Mouse (Mus musculus): ENCODE results near the gene Tmem233. TPM values are rescaled to one million over a fixed set of nuclear protein-coding genes. Genes with fewer than 3 reads are reported as not detected.

The Tmem233 gene
- polyA plus RNA-seq, 1 experiment from 2014 or later, result not detected

DNA sequence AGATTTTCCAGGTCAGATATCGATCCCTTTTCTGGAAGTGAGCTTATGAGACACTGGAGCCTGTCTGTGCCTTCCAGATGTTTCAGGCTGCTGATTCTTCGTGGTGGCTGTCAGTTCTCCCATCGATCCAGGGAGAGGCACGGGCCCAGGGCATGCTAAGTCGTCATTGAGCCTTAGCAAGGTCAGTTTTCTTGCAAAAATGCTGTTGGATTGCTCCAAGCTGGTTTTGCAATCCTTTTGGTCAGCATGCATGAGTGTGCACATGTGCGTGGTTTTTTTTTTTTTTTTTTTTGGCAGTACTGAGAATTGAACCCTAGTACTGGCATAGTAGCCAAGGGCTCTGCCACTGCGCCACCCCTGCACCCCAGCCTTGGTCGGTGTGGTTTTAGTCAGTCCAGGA lies 79.9 kb downstream of the Tmem233 start:
- 86% methylated on average over 8 of the region's 8 CpGs for WGBS
- H3K4me3 ChIP-seq (replicated peaks; ENCODE audit: low read length), result no peak overlapping the region

DNA sequence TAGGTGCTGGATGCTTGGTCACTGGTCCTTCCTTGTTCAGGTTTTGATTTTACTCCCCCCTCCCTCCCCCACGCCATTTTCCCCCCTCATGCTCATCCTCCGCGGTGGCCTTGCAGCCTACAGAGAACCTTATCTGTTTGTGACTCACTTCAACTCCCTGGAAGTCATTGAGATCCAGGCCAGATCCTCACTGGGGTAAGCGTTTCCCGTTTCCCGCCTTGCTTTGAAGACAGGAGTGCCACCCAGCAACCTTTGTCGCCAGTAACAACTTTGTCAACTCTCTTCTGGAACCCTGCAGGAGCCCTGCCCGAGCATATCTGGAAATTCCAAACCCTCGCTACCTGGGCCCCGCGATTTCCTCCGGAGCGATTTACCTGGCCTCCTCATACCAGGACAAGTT lies 85.7 kb downstream of the Tmem233 start:
- Histone ChIP-seq H3K27me3 (ENCODE audit: control insufficient read depth, insufficient read depth, low read length) (no peaks in the 10 kb centered on the region), H3K9ac (no peak overlapping the region), H3K4me2 (replicated peaks) (no peak overlapping the region), H3K9me3 (ENCODE audit: control insufficient read depth, low read length) (no peaks in the 10 kb centered on the region), H3K27ac (no peak overlapping the region), H3K36me3 (replicated peaks; ENCODE audit: control insufficient read depth, insufficient read depth) (no peaks in the 10 kb centered on the region), H3K4me3 (replicated peaks; ENCODE audit: low read length) (no peak overlapping the region), H3K4me1 (replicated peaks; ENCODE audit: control insufficient read depth, insufficient read depth, low read length) (no peaks in the 10 kb centered on the region)
- WGBS, result 81% methylated on average over 13 of the region's 13 CpGs
- ATAC-seq (ENCODE audit: low FRiP score) (no peak), DNase-seq (ENCODE audit: low spot score) (no peak)

More for the DNA sequence above, 79.9 kb downstream of the Tmem233 start:
- Histone ChIP-seq H3K27ac (no peak overlapping the region), H3K36me3 (replicated peaks; ENCODE audit: control insufficient read depth, insufficient read depth) (no peaks in the 10 kb centered on the region), H3K4me1 (replicated peaks; ENCODE audit: control insufficient read depth, insufficient read depth, low read length) (0 out of 2 replicates have a peak, but pooled peaks cover 14% of the 10 kb centered on the region), H3K4me2 (replicated peaks) (no peak overlapping the region), H3K9ac (no peak overlapping the region), H3K27me3 (ENCODE audit: control insufficient read depth, insufficient read depth, low read length) (no peaks in the 10 kb centered on the region), H3K9me3 (ENCODE audit: control insufficient read depth, low read length) (no peaks in the 10 kb centered on the region)
- DNase-seq (ENCODE audit: low spot score) (no peak), ATAC-seq (ENCODE audit: low FRiP score) (no peak)

DNA sequence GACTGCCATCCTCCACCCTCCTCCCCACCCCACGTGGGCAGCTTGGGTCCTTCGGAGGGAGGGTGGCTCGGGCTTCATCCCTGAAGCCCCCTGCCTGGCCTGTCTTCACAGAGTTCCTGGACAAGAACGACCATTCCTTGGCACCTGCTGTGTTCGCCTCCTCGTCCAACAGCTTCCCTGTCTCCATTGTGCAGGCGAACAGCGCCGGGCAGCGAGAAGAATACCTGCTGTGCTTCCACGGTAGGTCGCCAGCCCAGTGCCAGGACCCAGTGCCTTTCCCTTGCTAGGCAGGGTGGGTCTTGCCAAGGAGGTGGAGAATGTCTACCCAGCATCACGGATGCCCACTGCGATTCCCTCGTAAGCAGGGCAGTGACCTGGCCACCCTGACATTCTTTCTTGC lies 88.9 kb downstream of the Tmem233 start:
- DNase-seq (ENCODE audit: low spot score), result no peak
- Histone ChIP-seq H3K9me3 (ENCODE audit: control insufficient read depth, low read length) (peaks cover 14% of the 10 kb centered on the region), H3K4me1 (replicated peaks; ENCODE audit: control insufficient read depth, insufficient read depth, low read length) (no peaks in the 10 kb centered on the region), H3K27me3 (ENCODE audit: control insufficient read depth, insufficient read depth, low read length) (no peaks in the 10 kb centered on the region), H3K9ac (no peak overlapping the region), H3K36me3 (replicated peaks; ENCODE audit: control insufficient read depth, insufficient read depth) (peaks cover 24% of the 10 kb centered on the region), H3K4me2 (replicated peaks) (no peak overlapping the region), H3K27ac (no peak overlapping the region), H3K4me3 (replicated peaks; ENCODE audit: low read length) (no peak overlapping the region)
- no peak for ATAC-seq (ENCODE audit: low FRiP score)
- WGBS, result 84% methylated on average over 15 of the region's 15 CpGs

DNA sequence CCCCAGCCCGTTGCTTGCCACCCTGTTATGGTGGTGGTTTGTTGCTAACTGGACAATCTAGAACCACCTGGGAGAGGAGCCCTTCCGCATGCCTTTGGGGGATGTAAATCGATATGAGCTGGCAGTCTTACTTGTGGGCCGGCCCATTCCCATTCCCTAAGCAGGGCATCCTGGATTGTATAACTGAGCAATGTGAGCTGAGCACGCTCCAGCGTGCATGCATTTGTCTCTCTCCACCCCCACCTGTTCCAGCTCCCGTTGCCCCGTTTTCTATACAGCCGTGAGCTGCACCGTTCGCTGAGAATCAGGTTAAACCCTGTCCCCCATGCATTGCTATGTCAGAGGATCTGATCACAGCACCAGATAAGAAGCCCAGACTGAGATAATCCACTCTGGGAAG lies 91.3 kb downstream of the Tmem233 start:
- Histone ChIP-seq H3K9ac (no peak overlapping the region), H3K4me2 (replicated peaks) (no peak overlapping the region), H3K36me3 (replicated peaks; ENCODE audit: control insufficient read depth, insufficient read depth) (peaks cover 31% of the 10 kb centered on the region), H3K9me3 (ENCODE audit: control insufficient read depth, low read length) (peaks cover 14% of the 10 kb centered on the region), H3K4me3 (replicated peaks; ENCODE audit: low read length) (no peak overlapping the region), H3K27ac (no peak overlapping the region), H3K27me3 (ENCODE audit: control insufficient read depth, insufficient read depth, low read length) (no peaks in the 10 kb centered on the region), H3K4me1 (replicated peaks; ENCODE audit: control insufficient read depth, insufficient read depth, low read length) (no peaks in the 10 kb centered on the region)
- 97% methylated on average over 11 of the region's 11 CpGs for WGBS
- ATAC-seq (ENCODE audit: low FRiP score) (no peak), DNase-seq (ENCODE audit: low spot score) (no peak)

Other genes with a start within 250 kb of the Tmem233 start
- gene Cit, start 238.0 kb downstream of the Tmem233 start, polyA plus RNA-seq (2014; fragmentation: Nextera tagmentation; extraction: Ambion mirVana), result 27.0 and 27.5 TPM in 2 replicates
- gene Prkab1, start 58.7 kb downstream of the Tmem233 start, polyA plus RNA-seq (2014; fragmentation: Nextera tagmentation; extraction: Ambion mirVana), result 45.6 and 47.7 TPM in 2 replicates
- gene Ccdc60, start 205.7 kb upstream of the Tmem233 start, polyA plus RNA-seq (2014; fragmentation: Nextera tagmentation; extraction: Ambion mirVana), result 2.7 and 3.1 TPM in 2 replicates